ENCODE assay signal across 15 mouse cellular contexts in genomic region chr10:44492815-44493525, GRCm38 (mm10). TPM values are rescaled to one million over a fixed set of nuclear protein-coding genes. Genes with fewer than 3 reads are reported as not detected.
DNase-seq lines count a peak whose midpoint lies in the region; ATAC-seq and TF ChIP-seq lines count a peak whose summit lies in the region.
"Had no signal": no experiment of that assay in that cellular context is flagged by ENCODE, and none has a peak within 500 bp of the region (broad histone marks: within the 10 kb centered on the region; RNA-seq: fewer than 3 reads in every experiment).

No protein-coding gene starts in this region.

- H3K36me3 ChIP-seq in kidney, embryonic 14.5 days (ENCODE audit: control insufficient read depth, insufficient read depth, low read length), result no peaks in the 10 kb centered on the region
- H3K36me3 ChIP-seq in forebrain, embryonic 16.5 days (ENCODE audit: control insufficient read depth, insufficient read depth), result no peaks in the 10 kb centered on the region
- H3K36me3 ChIP-seq in liver, embryonic 11.5 days (ENCODE audit: control insufficient read depth, insufficient read depth, low read length), result no peaks in the 10 kb centered on the region
- H3K36me3 ChIP-seq: heart, embryonic 13.5 days; neural tube, embryonic 15.5 days had no signal

- H3K27me3 ChIP-seq in kidney, embryonic 14.5 days (ENCODE audit: control insufficient read depth, insufficient read depth, low read length), result no peaks in the 10 kb centered on the region
- H3K27me3 ChIP-seq in forebrain, embryonic 16.5 days (replicated peaks; ENCODE audit: control insufficient read depth, insufficient read depth, low read length), result peaks cover 7% of the 10 kb centered on the region; the same call in 1 of the 2 replicates
- no peaks in the 10 kb centered on the region for H3K27me3 ChIP-seq in liver, embryonic 11.5 days (replicated peaks; ENCODE audit: control insufficient read depth, insufficient read depth, low read length)
- H3K27me3 ChIP-seq: CH12.LX; neural tube, embryonic 15.5 days had no signal

- 37% methylated on average over 8 of the region's 8 CpGs for WGBS in kidney, embryonic 14.5 days
- 41% methylated on average over 8 of the region's 8 CpGs for WGBS in forebrain, embryonic 16.5 days
- 58% methylated on average over 8 of the region's 8 CpGs for WGBS in liver, embryonic 11.5 days

- ATAC-seq in kidney, embryonic 14.5 days (ENCODE audit: low FRiP score, low TSS enrichment), result no peak
- ATAC-seq in forebrain, embryonic 16.5 days, result peak; percentile 86
- no peak for ATAC-seq in liver, embryonic 11.5 days (replicated peaks; ENCODE audit: low FRiP score)
- ATAC-seq: activated CD4-positive, CD25-positive, alpha-beta regulatory T cell, adult 4 months had no signal

- no peak for TF ChIP-seq CTCF in gastrocnemius, adult 2 months (IDR thresholded peaks at IDR 0.05)

- peak; percentile 54 for DNase-seq in kidney, adult 18-20 months
- DNase-seq in brain, embryonic 18.5 days (ENCODE audit: low read depth, low spot score), result peak; percentile 10
- peak; percentile 67 to 78 for DNase-seq in kidney, postnatal 36 days
- DNase-seq in gastrocnemius, adult 2 months, result no peak
- no peak for DNase-seq in liver, embryonic 11.5 days (ENCODE audit: low spot score)
- DNase-seq in lung, postnatal 25 days (ENCODE audit: low spot score), result no peak
- DNase-seq: layer of hippocampus, adult 9-11 months; spleen, adult 18-20 months; thymus, postnatal 36 days had no signal

- intact Hi-C loops in gastrocnemius, adult 2 months (cut with DNase I), result no loop called here

- H3K4me1 ChIP-seq in kidney, embryonic 14.5 days (ENCODE audit: control insufficient read depth, insufficient read depth, low read length), result 0 out of 2 replicates have a peak, but pooled peaks cover 2% of the 10 kb centered on the region
- H3K4me1 ChIP-seq in forebrain, embryonic 16.5 days (replicated peaks; ENCODE audit: control insufficient read depth, insufficient read depth, low read length), result peaks cover 6% of the 10 kb centered on the region
- H3K4me1 ChIP-seq in liver, embryonic 11.5 days (replicated peaks; ENCODE audit: control insufficient read depth, insufficient read depth, low read length), result 0 out of 2 replicates have a peak, but pooled peaks cover 2% of the 10 kb centered on the region
- H3K4me1 ChIP-seq: heart, embryonic 13.5 days; neural tube, embryonic 15.5 days had no signal

- no peak overlapping the region for H3K4me2 ChIP-seq in kidney, embryonic 14.5 days (replicated peaks; ENCODE audit: low read depth, low read length)
- no peak overlapping the region for H3K4me2 ChIP-seq in forebrain, embryonic 16.5 days (ENCODE audit: low read length)
- H3K4me2 ChIP-seq in liver, embryonic 11.5 days, result no peak overlapping the region
- H3K4me2 ChIP-seq: heart, embryonic 13.5 days; neural tube, embryonic 15.5 days had no signal

- H3K9ac ChIP-seq in kidney, embryonic 14.5 days (ENCODE audit: low read depth, low read length), result no peak overlapping the region
- H3K9ac ChIP-seq in forebrain, embryonic 16.5 days (replicated peaks; ENCODE audit: low read depth, low read length), result no peak overlapping the region
- H3K9ac ChIP-seq in liver, embryonic 11.5 days (ENCODE audit: low read depth, low read length), result no peak overlapping the region
- H3K9ac ChIP-seq: heart, embryonic 13.5 days; neural tube, embryonic 15.5 days had no signal

- no peak overlapping the region for H3K4me3 ChIP-seq in kidney, embryonic 14.5 days (ENCODE audit: low read length)
- no peak overlapping the region for H3K4me3 ChIP-seq in forebrain, embryonic 16.5 days (replicated peaks; ENCODE audit: low read length)
- no peak overlapping the region for H3K4me3 ChIP-seq in gastrocnemius, adult 2 months
- no peak overlapping the region for H3K4me3 ChIP-seq in liver, embryonic 11.5 days (ENCODE audit: low read depth, low read length)
- H3K4me3 ChIP-seq: heart, embryonic 13.5 days; neural tube, embryonic 15.5 days had no signal

- no peaks in the 10 kb centered on the region for H3K9me3 ChIP-seq in kidney, embryonic 14.5 days (ENCODE audit: control insufficient read depth, low read length)
- H3K9me3 ChIP-seq in forebrain, embryonic 16.5 days (ENCODE audit: control insufficient read depth, low read length), result no peaks in the 10 kb centered on the region
- H3K9me3 ChIP-seq in liver, embryonic 11.5 days (ENCODE audit: control insufficient read depth, low read length), result no peaks in the 10 kb centered on the region
- H3K9me3 ChIP-seq: heart, embryonic 13.5 days; neural tube, embryonic 15.5 days had no signal

- H3K27ac ChIP-seq in kidney, embryonic 14.5 days (ENCODE audit: low read depth, low read length), result no peak overlapping the region
- H3K27ac ChIP-seq in forebrain, embryonic 16.5 days (ENCODE audit: low read length), result no peak overlapping the region
- H3K27ac ChIP-seq in gastrocnemius, adult 2 months, result no peak overlapping the region
- H3K27ac ChIP-seq in liver, embryonic 11.5 days (ENCODE audit: low read depth, low read length), result no peak overlapping the region
- H3K27ac ChIP-seq: heart, embryonic 13.5 days; neural tube, embryonic 15.5 days had no signal

RNA-seq across cellular contexts. Expression of gene Prdm1, which starts 35.3 kb away (rescaled TPM):
- 1.9 and 2.0 TPM in 2 replicates for polyA plus RNA-seq in kidney, embryonic 14.5 days (2014; fragmentation: Nextera tagmentation; extraction: Ambion mirVana)
- polyA plus RNA-seq in forebrain, embryonic 16.5 days (2015; fragmentation: Nextera tagmentation; extraction: Ambion mirVana), result 0.75 and 0.96 TPM in 2 replicates
- under 1 TPM; 0.10 to 0.39 TPM for total RNA-seq in gastrocnemius, adult 2 months (2021)
- polyA plus RNA-seq in liver, embryonic 11.5 days (2014; fragmentation: Nextera tagmentation; extraction: Ambion mirVana), result 0.62 and 0.97 TPM in 2 replicates

Comparison
In these comparisons a context has a peak if more than half of its experiments do, and no peak if none do; other contexts are left out.
1. DNase-seq: peak in kidney, adult 18-20 months (single experiment), brain, embryonic 18.5 days (single experiment) and kidney, postnatal 36 days (2 of 2); none in gastrocnemius, adult 2 months (single experiment), liver, embryonic 11.5 days (single experiment) and lung, postnatal 25 days (single experiment).